In the genomic region with DNA sequence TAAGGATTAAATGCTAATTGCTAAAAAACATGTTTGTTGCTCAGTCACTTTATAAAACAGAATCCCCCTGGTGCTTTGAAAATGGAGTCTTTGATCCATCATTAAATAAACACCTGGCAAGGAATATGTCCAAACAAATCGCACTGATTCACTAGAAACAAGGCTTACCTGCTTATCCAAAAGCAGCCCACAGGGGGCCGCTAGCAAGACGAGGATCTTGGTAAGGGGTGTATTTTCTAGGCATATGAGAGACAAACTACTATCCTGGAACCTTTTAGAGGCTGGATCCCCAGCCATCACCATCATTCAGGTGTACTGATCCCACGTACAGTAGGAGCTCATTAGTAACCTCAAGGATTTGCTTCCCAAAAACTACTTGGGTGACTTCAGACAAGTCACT, we compare ENCODE assay signal across 18 mouse cellular contexts.
"Had no signal": no experiment of that assay in that cellular context is flagged by ENCODE, and none has a peak within 500 bp of the region (broad histone marks: within the 10 kb centered on the region; RNA-seq: fewer than 3 reads in every experiment).

No protein-coding gene starts in this region.

- H3K36me3 ChIP-seq: midbrain, embryonic 10.5 days; midbrain, embryonic 12.5 days; midbrain, embryonic 15.5 days; neural tube, embryonic 13.5 days; neural tube, embryonic 15.5 days; stomach, embryonic 15.5 days had no signal

- H3K27ac ChIP-seq: midbrain, embryonic 10.5 days; midbrain, embryonic 12.5 days; midbrain, embryonic 15.5 days; neural tube, embryonic 13.5 days; neural tube, embryonic 15.5 days; stomach, embryonic 15.5 days; stomach, postnatal 0 days had no signal

- DNase-seq: lung, adult 18-20 months; lung, embryonic 14.5 days; lung, postnatal 10 days; lung, postnatal 4 days; retina, postnatal 1 day; right cerebral cortex, adult 18-20 months; right cerebral cortex, postnatal 25 days; thymus, adult 2 months; thymus, postnatal 25 days; thymus, postnatal 4 days had no signal

- H3K27me3 ChIP-seq: midbrain, embryonic 12.5 days; midbrain, embryonic 15.5 days; neural tube, embryonic 13.5 days; neural tube, embryonic 15.5 days; stomach, embryonic 15.5 days had no signal

- H3K9me3 ChIP-seq: midbrain, embryonic 10.5 days; midbrain, embryonic 12.5 days; midbrain, embryonic 15.5 days; neural tube, embryonic 13.5 days; neural tube, embryonic 15.5 days; stomach, embryonic 15.5 days had no signal

- H3K4me2 ChIP-seq: lung, embryonic 14.5 days; midbrain, embryonic 12.5 days; midbrain, embryonic 15.5 days; neural tube, embryonic 13.5 days; neural tube, embryonic 15.5 days; stomach, embryonic 15.5 days had no signal

- H3K4me3 ChIP-seq: midbrain, embryonic 10.5 days; midbrain, embryonic 12.5 days; midbrain, embryonic 15.5 days; myocyte; neural tube, embryonic 13.5 days; neural tube, embryonic 15.5 days; stomach, embryonic 15.5 days had no signal

- H3K9ac ChIP-seq: lung, embryonic 14.5 days; midbrain, embryonic 12.5 days; midbrain, embryonic 15.5 days; neural tube, embryonic 13.5 days; neural tube, embryonic 15.5 days; stomach, embryonic 15.5 days had no signal

- H3K4me1 ChIP-seq: midbrain, embryonic 10.5 days; midbrain, embryonic 12.5 days; midbrain, embryonic 15.5 days; neural tube, embryonic 13.5 days; neural tube, embryonic 15.5 days; stomach, embryonic 15.5 days had no signal
